Mouse (Mus musculus) heart, embryonic 12.5 days (tissue): ENCODE data around the gene Mpzl1. TPM values are rescaled to one million over a fixed set of nuclear protein-coding genes. Genes with fewer than 3 reads are reported as not detected.

Source experiments
- ATAC-seq: fragments of 200-750 bp; cut with Nextera tagmentation; 2 replicates; pipeline ENCODE4 v1.8.0; 2017; ENCODE audit warnings: moderate TSS enrichment, moderate library complexity; ENCODE audit not compliant: insufficient number of reproducible peaks, low FRiP score
- H3K27ac ChIP-seq: fragments of 300-500 bp; sonication (generic); 2 replicates; pipeline ENCODE4 v1.5.1; 2016; ENCODE audit warnings: mild to moderate bottlenecking, moderate library complexity; ENCODE audit not compliant: poor library complexity, severe bottlenecking
- H3K27me3 ChIP-seq: fragments of 300-500 bp; sonication (generic); replicated peaks from 2 replicates; pipeline ENCODE4 v1.6.1; 2016; ENCODE audit warnings: mild to moderate bottlenecking, moderate library complexity
- H3K36me3 ChIP-seq: fragments of 300-500 bp; sonication (generic); 2 replicates; pipeline ENCODE4 v1.6.1; 2016; ENCODE audit warnings: mild to moderate bottlenecking, moderate library complexity
- H3K4me1 ChIP-seq: fragments of 300-500 bp; sonication (generic); replicated peaks from 2 replicates; pipeline ENCODE4 v1.6.1; 2016; ENCODE audit warnings: mild to moderate bottlenecking
- H3K4me2 ChIP-seq: fragments of 300-500 bp; sonication (generic); 2 replicates; pipeline ENCODE4 v1.6.1; 2016; ENCODE audit warnings: mild to moderate bottlenecking, moderate library complexity
- H3K4me3 ChIP-seq: fragments of 300-500 bp; sonication (generic); 2 replicates; pipeline ENCODE4 v1.5.1; 2016; ENCODE audit warnings: mild to moderate bottlenecking
- H3K9ac ChIP-seq: fragments of 300-500 bp; sonication (generic); 2 replicates; pipeline ENCODE4 v1.6.1; 2016; ENCODE audit warnings: mild to moderate bottlenecking, moderate library complexity
- H3K9me3 ChIP-seq: fragments of 300-500 bp; sonication (generic); replicated peaks from 2 replicates; pipeline ENCODE4 v1.6.1; 2016; ENCODE audit warnings: mild to moderate bottlenecking, moderate library complexity
- WGBS: fragments of 180-500 bp; shearing (Covaris S2); methylation state at CpG from one replicate; pipeline ENCODE4 v1.1.7; 2016; 5-methylcytosine and 5-hydroxymethylcytosine counted together
- polyA plus RNA-seq: library from polyadenylated mRNA; unstranded; fragments of >200 nt; fragmentation: Nextera tagmentation; extraction: Ambion mirVana; gene quantifications from 2 replicates; pipeline ENCODE4 v1.2.1, GENCODE M21; 2016

Mpzl1 gene
- polyA plus RNA-seq, 1 experiment from 2014 or later = 126 TPM

DNA sequence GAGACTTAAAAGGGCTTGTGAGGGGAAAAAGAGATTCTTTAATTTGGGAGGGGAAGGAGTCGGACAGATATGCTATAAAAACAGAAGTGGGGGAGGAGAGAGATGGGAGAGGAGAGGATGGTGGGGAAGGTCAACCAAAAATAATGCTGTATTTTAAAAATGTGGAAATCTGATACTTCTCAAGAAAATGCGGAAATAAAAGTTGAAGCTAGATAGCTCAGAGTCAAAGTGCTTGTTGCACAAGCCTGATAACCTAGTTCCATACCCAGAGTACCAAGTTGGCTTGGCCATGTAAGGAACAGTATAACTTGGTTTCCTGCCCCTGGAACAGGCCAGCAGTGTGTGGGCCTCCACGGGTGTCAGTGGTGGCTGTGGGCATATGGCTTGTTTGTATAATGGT, 19.5 kb downstream of the Mpzl1 start:
- no peaks in the 10 kb centered on the region for H3K27me3 ChIP-seq
- no peak for ATAC-seq
- no peak overlapping the region for H3K27ac ChIP-seq
- WGBS = 81% methylated on average over 3 of the region's 3 CpGs
- no peak overlapping the region for H3K4me3 ChIP-seq
- H3K4me1 ChIP-seq = peaks cover 55% of the 10 kb centered on the region
- H3K4me2 ChIP-seq = no peak overlapping the region
- no peak overlapping the region for H3K9ac ChIP-seq
- H3K9me3 ChIP-seq = peaks cover 9% of the 10 kb centered on the region
- H3K36me3 ChIP-seq = peaks cover 19% of the 10 kb centered on the region

DNA sequence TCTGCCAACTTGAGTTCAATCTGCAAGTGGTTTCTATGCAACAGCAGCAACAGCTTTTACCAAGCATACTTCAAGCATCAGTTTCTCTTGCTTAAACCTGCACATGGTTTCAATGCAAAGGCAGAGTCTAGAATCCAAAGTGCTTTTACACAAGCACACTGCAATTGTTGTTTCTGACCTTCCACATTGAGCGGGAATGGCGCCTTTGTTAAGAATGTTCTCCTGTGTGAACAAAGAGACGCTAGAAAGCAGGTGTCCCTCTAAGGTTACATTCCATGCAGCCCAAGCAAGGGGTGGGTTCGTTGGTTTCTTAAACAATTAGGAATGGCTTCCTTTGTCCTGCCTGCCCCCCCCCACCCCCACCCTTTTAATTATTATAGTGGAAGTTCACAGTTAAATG, 20.4 kb downstream of the Mpzl1 start:
- no peak overlapping the region for H3K9ac ChIP-seq
- ATAC-seq = no peak
- WGBS = 87% methylated on average over 4 of the region's 4 CpGs
- peaks cover 51% of the 10 kb centered on the region for H3K4me1 ChIP-seq
- H3K27ac ChIP-seq = no peak overlapping the region
- H3K9me3 ChIP-seq = peaks cover 9% of the 10 kb centered on the region
- peaks cover 19% of the 10 kb centered on the region for H3K36me3 ChIP-seq
- H3K4me2 ChIP-seq = no peak overlapping the region
- no peak overlapping the region for H3K4me3 ChIP-seq
- no peaks in the 10 kb centered on the region for H3K27me3 ChIP-seq

DNA sequence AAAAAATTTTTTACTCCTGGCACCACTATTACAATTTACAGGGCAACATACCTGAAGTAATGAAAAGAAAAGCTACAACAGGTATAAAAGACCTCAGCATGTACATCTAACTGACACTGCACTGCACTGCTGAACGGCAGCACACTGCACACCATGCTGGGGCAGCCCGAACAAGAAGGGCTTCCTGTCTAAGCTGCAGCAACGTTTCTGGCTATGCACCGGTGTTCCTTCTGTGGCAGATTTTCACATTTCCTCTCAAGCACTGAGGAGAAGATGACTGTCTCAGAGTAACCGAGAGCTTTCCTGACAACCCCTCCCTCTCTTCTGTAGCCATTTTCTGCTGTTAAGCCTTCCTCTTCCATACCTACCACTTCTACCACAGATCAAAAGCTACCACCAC, 21.6 kb downstream of the Mpzl1 start:
- ATAC-seq = no peak

DNA sequence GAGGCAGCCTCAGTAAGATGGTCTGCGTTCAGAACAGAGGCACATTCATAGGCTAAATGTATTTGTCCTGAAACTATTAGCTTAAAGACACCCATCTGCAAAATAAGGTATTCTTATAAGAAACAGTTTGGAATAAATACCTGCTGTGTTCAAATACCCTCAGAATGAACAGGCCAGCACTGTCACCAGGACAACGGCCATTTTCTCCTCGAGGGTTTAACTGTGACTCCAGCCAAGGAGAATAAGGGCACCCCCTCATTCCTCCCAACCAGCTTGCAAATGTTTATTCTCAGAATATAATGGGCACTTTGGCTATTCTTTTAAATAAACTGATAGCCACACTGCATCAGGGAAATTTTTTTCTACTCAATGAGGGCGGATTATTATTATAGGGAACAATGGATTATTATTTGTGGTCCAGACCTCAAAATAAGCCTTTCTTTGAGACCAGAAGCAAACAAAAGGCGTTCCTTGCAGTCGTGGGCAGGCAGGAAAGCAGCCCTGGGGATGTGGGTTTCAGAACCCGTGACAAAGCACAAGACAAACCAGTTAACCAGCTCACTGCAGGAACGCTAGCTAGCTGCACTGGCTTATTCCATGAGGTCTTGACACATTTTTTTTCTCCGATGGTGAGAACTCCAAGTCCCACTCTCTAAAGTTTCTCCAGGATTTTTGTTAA, 23.9 kb downstream of the Mpzl1 start:
- Histone ChIP-seq H3K4me1 (peaks cover 38% of the 10 kb centered on the region), H3K36me3 (peaks cover 33% of the 10 kb centered on the region), H3K9me3 (peaks cover 4% of the 10 kb centered on the region), H3K9ac (no peak overlapping the region), H3K27me3 (no peaks in the 10 kb centered on the region), H3K4me2 (no peak overlapping the region), H3K27ac (no peak overlapping the region), H3K4me3 (no peak overlapping the region)
- 61% methylated on average over 9 of the region's 9 CpGs for WGBS
- no peak for ATAC-seq

More for the DNA sequence above, 21.6 kb downstream of the Mpzl1 start:
- H3K4me2 ChIP-seq = no peak overlapping the region
- peak overlapping the region; percentile 63 for H3K27ac ChIP-seq
- H3K4me3 ChIP-seq = no peak overlapping the region
- 46% methylated on average over 5 of the region's 5 CpGs for WGBS
- no peaks in the 10 kb centered on the region for H3K27me3 ChIP-seq
- peaks cover 9% of the 10 kb centered on the region for H3K9me3 ChIP-seq
- peaks cover 27% of the 10 kb centered on the region for H3K36me3 ChIP-seq
- H3K9ac ChIP-seq = no peak overlapping the region
- H3K4me1 ChIP-seq = peaks cover 38% of the 10 kb centered on the region

DNA sequence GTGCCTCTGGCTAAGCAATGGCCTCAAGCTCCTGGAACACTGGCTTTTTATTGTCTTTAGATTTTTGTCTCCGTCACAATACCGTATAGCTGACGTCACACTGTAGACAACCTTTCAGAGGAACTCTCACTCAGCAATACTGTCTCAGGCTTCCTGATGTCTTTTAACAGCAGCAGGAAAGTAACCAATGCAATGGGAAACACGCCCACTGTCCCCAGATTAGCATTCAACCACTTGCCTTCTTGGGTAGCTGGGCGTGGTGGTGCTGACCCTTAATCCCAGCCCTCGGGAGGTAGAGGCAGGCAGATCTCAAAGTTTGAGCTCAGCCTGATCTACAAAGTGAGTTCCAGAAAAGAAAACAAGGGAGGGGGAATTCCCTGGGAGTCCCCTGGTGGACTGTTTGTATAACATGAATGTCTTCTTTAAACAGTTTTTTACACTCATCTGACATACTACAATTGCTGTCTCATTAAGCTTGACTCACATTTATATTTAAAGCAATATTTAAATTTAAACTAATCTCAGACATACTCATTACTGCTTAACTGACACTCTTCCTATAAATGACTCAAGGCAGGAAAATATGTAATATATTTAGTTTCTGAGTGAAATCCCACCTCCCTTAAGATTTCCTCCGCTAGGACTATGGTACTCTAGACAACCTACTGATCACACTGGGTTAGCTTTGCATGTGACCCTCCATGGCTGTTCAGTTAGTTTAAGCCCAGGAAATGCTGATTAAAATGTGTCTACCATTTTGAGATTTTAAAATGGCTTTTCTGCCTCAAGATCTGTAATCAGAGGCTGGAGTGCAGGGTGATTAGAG, 24.6 kb downstream of the Mpzl1 start:
- Histone ChIP-seq H3K9ac (no peak overlapping the region), H3K9me3 (no peaks in the 10 kb centered on the region), H3K27ac (no peak overlapping the region), H3K4me1 (peaks cover 41% of the 10 kb centered on the region), H3K36me3 (peaks cover 31% of the 10 kb centered on the region), H3K27me3 (no peaks in the 10 kb centered on the region), H3K4me2 (no peak overlapping the region), H3K4me3 (no peak overlapping the region)
- no peak for ATAC-seq
- WGBS = 55% methylated on average over 7 of the region's 7 CpGs

DNA sequence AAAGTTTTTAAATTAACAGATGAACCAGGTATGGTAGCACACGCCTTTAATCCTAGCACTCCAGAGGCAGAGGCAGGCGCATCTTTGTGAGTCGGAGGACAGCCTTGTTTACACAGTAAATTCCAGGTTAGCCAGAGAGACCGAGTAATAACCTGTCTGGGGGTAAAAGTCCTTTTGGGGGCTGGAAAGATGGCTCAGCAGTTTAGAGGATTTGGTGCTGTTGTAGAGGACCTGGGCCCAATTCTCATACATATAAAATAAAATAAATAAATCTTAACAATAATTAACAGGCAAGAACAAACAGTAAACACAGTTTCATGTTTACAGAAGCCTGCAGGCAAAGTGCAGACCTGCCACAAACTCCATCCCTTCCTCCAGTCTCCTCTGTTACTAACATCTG, 25.4 kb downstream of the Mpzl1 start:
- Histone ChIP-seq H3K9me3 (no peaks in the 10 kb centered on the region), H3K36me3 (peaks cover 36% of the 10 kb centered on the region), H3K4me2 (no peak overlapping the region), H3K9ac (no peak overlapping the region), H3K4me1 (peaks cover 49% of the 10 kb centered on the region), H3K27ac (no peak overlapping the region), H3K4me3 (no peak overlapping the region), H3K27me3 (no peaks in the 10 kb centered on the region)
- no peak for ATAC-seq
- 86% methylated on average over 4 of the region's 4 CpGs for WGBS

DNA sequence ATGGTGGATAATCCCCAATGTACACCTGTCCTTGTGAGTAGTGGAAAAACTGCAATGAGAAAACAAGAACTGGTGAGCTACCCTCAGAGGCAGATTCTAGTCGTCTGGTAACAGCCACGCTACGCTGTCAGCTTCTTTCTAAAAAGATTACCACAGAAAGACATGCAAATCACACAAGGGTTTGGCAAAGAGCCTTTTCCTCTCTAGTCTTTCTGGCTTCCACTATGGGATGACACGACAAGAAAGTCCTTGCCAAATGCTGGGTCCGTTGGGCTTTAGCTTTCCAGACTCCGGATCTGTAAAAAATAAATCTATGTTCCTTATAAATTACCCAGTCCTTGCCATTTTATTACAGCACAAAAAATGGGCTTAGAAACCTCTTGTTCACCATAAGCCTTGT, 28.6 kb downstream of the Mpzl1 start:
- no peak overlapping the region for H3K4me3 ChIP-seq
- H3K27me3 ChIP-seq = no peaks in the 10 kb centered on the region
- ATAC-seq = no peak
- H3K36me3 ChIP-seq = peaks cover 59% of the 10 kb centered on the region
- H3K9me3 ChIP-seq = no peaks in the 10 kb centered on the region
- peaks cover 33% of the 10 kb centered on the region for H3K4me1 ChIP-seq
- H3K4me2 ChIP-seq = no peak overlapping the region
- H3K27ac ChIP-seq = no peak overlapping the region
- H3K9ac ChIP-seq = no peak overlapping the region
- WGBS = 80% methylated on average over 6 of the region's 6 CpGs

DNA sequence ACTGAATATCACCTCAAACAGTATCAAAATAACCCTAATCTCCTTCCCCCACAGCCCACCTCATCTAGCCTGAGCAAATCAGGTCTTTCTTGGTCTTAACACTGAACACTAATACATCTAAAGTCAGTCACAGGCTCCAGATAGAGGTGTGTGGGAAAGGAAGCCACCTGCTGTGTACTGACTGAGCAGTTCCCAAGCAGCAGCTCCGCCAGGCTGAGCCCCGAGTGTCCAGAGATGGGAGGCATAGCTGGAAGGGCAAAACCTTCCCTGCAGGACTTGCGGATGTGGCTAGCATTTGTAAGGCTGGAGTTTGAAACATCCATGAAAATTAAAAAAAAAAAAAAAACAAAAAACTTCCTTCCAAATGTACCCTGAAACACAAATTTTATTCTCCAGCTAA, 29.2 kb downstream of the Mpzl1 start:
- Histone ChIP-seq H3K4me3 (no peak overlapping the region), H3K4me1 (peaks cover 31% of the 10 kb centered on the region), H3K27me3 (no peaks in the 10 kb centered on the region), H3K9me3 (no peaks in the 10 kb centered on the region), H3K9ac (no peak overlapping the region), H3K36me3 (peaks cover 60% of the 10 kb centered on the region), H3K4me2 (no peak overlapping the region), H3K27ac (no peak overlapping the region)
- 83% methylated on average over 3 of the region's 3 CpGs for WGBS
- no peak for ATAC-seq

DNA sequence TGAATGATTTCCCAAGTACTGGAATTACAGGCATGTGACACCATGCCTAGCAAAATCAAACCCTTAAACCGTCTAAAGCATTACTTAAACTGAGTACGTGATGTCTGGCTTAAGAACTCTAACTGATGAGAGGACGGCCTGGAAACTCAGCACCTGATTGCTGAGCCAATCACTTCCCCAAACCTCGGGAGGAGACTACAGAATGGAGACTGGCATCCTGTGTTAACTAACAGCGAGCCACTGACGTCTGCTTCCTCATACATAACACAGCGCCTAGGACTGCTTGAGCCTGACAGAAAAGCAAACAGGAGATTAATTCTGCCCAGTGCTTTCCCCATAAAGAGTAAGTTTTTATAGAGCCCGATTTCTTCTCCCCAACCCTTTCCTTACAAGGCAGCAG, 30.1 kb downstream of the Mpzl1 start:
- Histone ChIP-seq H3K9me3 (no peaks in the 10 kb centered on the region), H3K4me2 (no peak overlapping the region), H3K4me1 (peaks cover 27% of the 10 kb centered on the region), H3K27ac (no peak overlapping the region), H3K27me3 (no peaks in the 10 kb centered on the region), H3K36me3 (peaks cover 64% of the 10 kb centered on the region), H3K4me3 (no peak overlapping the region), H3K9ac (no peak overlapping the region)
- ATAC-seq = no peak
- 62% methylated on average over 8 of the region's 8 CpGs for WGBS

DNA sequence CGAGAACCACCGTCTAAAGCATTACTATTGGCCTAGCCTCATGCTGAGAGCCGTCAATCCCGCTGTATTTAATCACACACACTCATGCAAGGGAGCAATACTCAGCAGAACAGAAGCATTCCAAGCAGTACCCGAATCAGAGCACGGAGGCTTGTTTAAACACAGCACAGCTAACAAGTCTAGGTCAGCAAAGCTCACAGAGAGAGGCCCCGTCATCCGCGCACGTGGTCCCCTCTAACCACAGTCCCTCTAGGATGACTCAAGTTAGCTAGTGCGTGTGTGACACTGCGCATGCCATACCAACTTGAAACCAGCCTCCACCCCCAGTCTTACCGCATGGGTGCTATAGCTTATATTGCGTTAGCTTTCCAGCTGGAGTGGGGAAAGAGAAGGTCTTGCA, 31.1 kb downstream of the Mpzl1 start:
- no peak overlapping the region for H3K4me2 ChIP-seq
- no peak overlapping the region for H3K4me3 ChIP-seq
- H3K9ac ChIP-seq = no peak overlapping the region
- 89% methylated on average over 14 of the region's 14 CpGs for WGBS
- H3K27ac ChIP-seq = no peak overlapping the region
- H3K4me1 ChIP-seq = peaks cover 27% of the 10 kb centered on the region
- no peaks in the 10 kb centered on the region for H3K27me3 ChIP-seq
- H3K36me3 ChIP-seq = peaks cover 71% of the 10 kb centered on the region
- ATAC-seq = no peak
- no peaks in the 10 kb centered on the region for H3K9me3 ChIP-seq

DNA sequence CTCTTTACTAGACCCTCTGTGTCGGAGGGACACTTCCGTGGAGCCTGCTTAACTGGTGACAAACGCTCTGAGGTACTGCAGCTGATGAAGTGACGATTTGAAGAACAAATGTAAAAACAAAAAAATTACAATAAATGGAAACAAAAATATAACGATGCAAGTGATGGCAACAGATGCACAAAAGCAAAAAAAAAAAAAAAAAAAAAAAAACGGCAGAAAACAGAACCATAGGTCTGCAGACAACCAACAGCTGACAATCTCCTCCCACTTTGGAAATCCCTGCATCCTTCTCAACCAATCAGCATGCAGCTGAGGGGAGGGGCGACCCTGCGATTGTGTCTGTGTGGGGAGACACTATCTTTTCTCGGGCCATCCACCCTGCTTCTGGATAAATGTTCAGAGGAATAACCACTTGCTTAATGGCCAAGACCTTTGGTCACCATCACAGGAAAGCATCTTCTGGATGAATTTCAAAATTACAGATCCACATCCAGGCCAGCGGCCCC, 32.5 kb downstream of the Mpzl1 start:
- H3K27me3 ChIP-seq = no peaks in the 10 kb centered on the region
- no peak overlapping the region for H3K4me2 ChIP-seq
- H3K9ac ChIP-seq = no peak overlapping the region
- H3K36me3 ChIP-seq = peaks cover 68% of the 10 kb centered on the region
- no peak overlapping the region for H3K27ac ChIP-seq
- H3K4me1 ChIP-seq = peaks cover 20% of the 10 kb centered on the region
- H3K4me3 ChIP-seq = no peak overlapping the region
- ATAC-seq = no peak
- H3K9me3 ChIP-seq = no peaks in the 10 kb centered on the region
- 75% methylated on average over 10 of the region's 10 CpGs for WGBS
